Mouse (Mus musculus) hindbrain, postnatal 0 days (tissue): ENCODE measurements at regions not wholly inside any gene's neighbourhood (a gene's known extent, or its start where the extent isn't known, plus 50 kb on each side); places are given as distances from the start of the nearest gene placed in this dataset.

ENCODE experiments used
- ATAC-seq: fragments of 200-750 bp; cut with Nextera tagmentation; 2 replicates; pipeline ENCODE4 v1.8.0; 2017; ENCODE audit warnings: mild to moderate bottlenecking, moderate TSS enrichment, moderate library complexity
- DNase-seq: peaks from one replicate; pipeline ENCODE4 v3.0.0-alpha.2; 2015; ENCODE audit warnings: low spot score
- H3K27ac ChIP-seq: fragments of 300-500 bp; sonication (generic); 2 replicates; pipeline ENCODE4 v1.5.1; 2014; ENCODE audit warnings: mild to moderate bottlenecking
- H3K27me3 ChIP-seq: fragments of 300-500 bp; sonication (generic); 2 replicates; pipeline ENCODE4 v1.6.1; 2014; ENCODE audit warnings: low read length, mixed read lengths; ENCODE audit not compliant: insufficient read depth
- H3K36me3 ChIP-seq: fragments of 300-500 bp; sonication (generic); 2 replicates; pipeline ENCODE4 v1.6.1; 2014; ENCODE audit warnings: low read length, mixed read lengths; ENCODE audit not compliant: insufficient read depth
- H3K4me1 ChIP-seq: fragments of 300-500 bp; sonication (generic); 2 replicates; pipeline ENCODE4 v1.6.1; 2014; ENCODE audit warnings: antibody characterized with exemption, low read length, mixed read lengths; ENCODE audit not compliant: insufficient read depth
- H3K4me2 ChIP-seq: fragments of 300-500 bp; sonication (generic); 2 replicates; pipeline ENCODE4 v1.6.1; 2014; ENCODE audit warnings: low read depth, mild to moderate bottlenecking, low read length, moderate library complexity, mixed read lengths
- H3K4me3 ChIP-seq: fragments of 300-500 bp; sonication (generic); 2 replicates; pipeline ENCODE4 v1.5.1; 2014; ENCODE audit warnings: low read length
- H3K9ac ChIP-seq: fragments of 300-500 bp; sonication (generic); replicated peaks from 2 replicates; pipeline ENCODE4 v1.6.1; 2014; ENCODE audit warnings: mild to moderate bottlenecking, low read length, moderate library complexity, mixed read lengths
- H3K9me3 ChIP-seq: fragments of 300-500 bp; sonication (generic); 2 replicates; pipeline ENCODE4 v1.6.1; 2016; ENCODE audit warnings: low read length, mixed read lengths
- CTCF ChIP-seq: IDR thresholded peaks from 2 replicates; pipeline ENCODE4 v1.5.1; 2016; ENCODE audit warnings: antibody characterized with exemption, control low read depth, low read depth
- WGBS: fragments of 180-500 bp; shearing (Covaris S2); extraction: QIAGEN DNeasy Blood & Tissue Kit; methylation state at CpG from one replicate; pipeline ENCODE4 v1.1.7; 2014; 5-methylcytosine and 5-hydroxymethylcytosine counted together

- H3K27me3 ChIP-seq, result no peaks in the 10 kb centered on the region
- H3K4me2 ChIP-seq, result no peak overlapping the region
- WGBS, result 21% methylated on average over 1 of the region's 1 CpGs
- H3K9me3 ChIP-seq, result no peaks in the 10 kb centered on the region
- ATAC-seq (peak; percentile 53; the same call in 1 of the 2 replicates), DNase-seq (no peak)
- H3K9ac ChIP-seq, result no peak overlapping the region
- no peaks in the 10 kb centered on the region for H3K4me1 ChIP-seq
- no peak overlapping the region for H3K4me3 ChIP-seq
- H3K27ac ChIP-seq, result peak overlapping the region; percentile 15; the same call in 1 of the 2 replicates
- H3K36me3 ChIP-seq, result no peaks in the 10 kb centered on the region
- TF ChIP-seq CTCF, result no peak
These were observed 311.1 kb downstream of the Serpinb8 start for GRCm38 (mm10) chr1:107900913-107901312.

GRCm38 (mm10) chr1:107908236-107909063 lies 318.6 kb downstream of the Serpinb8 start:
- H3K27me3 ChIP-seq, result no peaks in the 10 kb centered on the region
- DNase-seq (peak; percentile 72), ATAC-seq (peak; percentile 71; the same call in 1 of the 2 replicates)
- no peaks in the 10 kb centered on the region for H3K9me3 ChIP-seq
- H3K36me3 ChIP-seq, result no peaks in the 10 kb centered on the region
- TF ChIP-seq CTCF, result no peak
- no peak overlapping the region for H3K4me3 ChIP-seq
- no peak overlapping the region for H3K9ac ChIP-seq
- H3K27ac ChIP-seq, result no peak overlapping the region
- H3K4me1 ChIP-seq, result no peaks in the 10 kb centered on the region
- H3K4me2 ChIP-seq, result no peak overlapping the region
- 38% methylated on average over 4 of the region's 4 CpGs for WGBS

- Histone ChIP-seq H3K4me1 (no peaks in the 10 kb centered on the region), H3K27me3 (no peaks in the 10 kb centered on the region), H3K4me3 (no peak overlapping the region), H3K27ac (no peak overlapping the region), H3K9ac (no peak overlapping the region), H3K9me3 (no peaks in the 10 kb centered on the region), H3K36me3 (no peaks in the 10 kb centered on the region), H3K4me2 (no peak overlapping the region)
- WGBS, result 58% methylated on average over 7 of the region's 7 CpGs
- ATAC-seq (peak; percentile 43), DNase-seq (peak; percentile 13)
- no peak for TF ChIP-seq CTCF
These were observed 325.1 kb downstream of the Serpinb8 start for GRCm38 (mm10) chr1:107914671-107915590.

- Histone ChIP-seq H3K9ac (no peak overlapping the region), H3K4me1 (no peaks in the 10 kb centered on the region), H3K27ac (no peak overlapping the region), H3K36me3 (no peaks in the 10 kb centered on the region), H3K4me2 (no peak overlapping the region), H3K4me3 (no peak overlapping the region), H3K27me3 (no peaks in the 10 kb centered on the region), H3K9me3 (no peaks in the 10 kb centered on the region)
- no peak for ATAC-seq
- DNase-seq, result no peak
- 66% methylated on average over 5 of the region's 5 CpGs for WGBS
- TF ChIP-seq CTCF, result no peak
These were observed 327.2 kb downstream of the Serpinb8 start for GRCm38 (mm10) chr1:107917037-107917436.

- Histone ChIP-seq H3K9ac (no peak overlapping the region), H3K27me3 (no peaks in the 10 kb centered on the region), H3K9me3 (no peaks in the 10 kb centered on the region), H3K4me3 (no peak overlapping the region), H3K4me2 (no peak overlapping the region), H3K4me1 (no peaks in the 10 kb centered on the region), H3K36me3 (no peaks in the 10 kb centered on the region), H3K27ac (no peak overlapping the region)
- WGBS, result 81% methylated on average over 5 of the region's 5 CpGs
- no peak for TF ChIP-seq CTCF
- ATAC-seq (no peak), DNase-seq (no peak)
These were observed 351.9 kb downstream of the Serpinb8 start for GRCm38 (mm10) chr1:107941601-107942270.

- H3K9ac ChIP-seq, result no peak overlapping the region
- H3K36me3 ChIP-seq, result no peaks in the 10 kb centered on the region
- 68% methylated on average over 1 of the region's 1 CpGs for whole genome bisulfite sequencing
- no peak overlapping the region for H3K4me3 ChIP-seq
- no peak overlapping the region for H3K4me2 ChIP-seq
- no peak for ATAC-seq
- H3K9me3 ChIP-seq, result no peaks in the 10 kb centered on the region
- H3K27me3 ChIP-seq, result no peaks in the 10 kb centered on the region
- TF ChIP-seq CTCF, result no peak
- H3K27ac ChIP-seq, result no peak overlapping the region
- DNase-seq, result no peak
- no peaks in the 10 kb centered on the region for H3K4me1 ChIP-seq
These were observed 356.6 kb downstream of the Serpinb8 start for GRCm38 (mm10) chr1:107946204-107946939.
